ENCODE assay signal across 16 mouse cellular contexts in the genomic region with DNA sequence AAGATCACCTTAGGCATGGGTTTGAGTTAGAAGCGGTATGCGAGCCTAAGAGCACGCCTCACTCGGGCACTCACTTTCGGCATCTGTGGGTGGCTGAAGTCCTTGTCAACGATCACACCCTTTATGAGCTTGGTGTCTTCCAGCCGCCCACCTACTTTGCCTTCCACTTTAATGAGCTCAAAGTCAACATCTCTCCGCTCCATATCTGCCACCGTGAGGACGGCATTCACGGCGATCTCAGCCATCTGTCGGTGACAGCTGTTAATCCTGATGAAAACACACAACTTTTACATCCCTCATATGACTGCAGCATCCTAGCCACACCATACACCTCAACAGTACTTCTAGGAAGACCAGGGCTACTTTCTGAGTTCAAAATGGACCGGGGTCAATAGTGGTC. TPM values are rescaled to one million over a fixed set of nuclear protein-coding genes. Genes with fewer than 3 reads are reported as not detected.
"Had no signal": no experiment of that assay in that cellular context is flagged by ENCODE, and none has a peak within 500 bp of the region (broad histone marks: within the 10 kb centered on the region; RNA-seq: fewer than 3 reads in every experiment).

No protein-coding gene starts in this region.

- DNase-seq: lung, adult 18-20 months; lung, embryonic 14.5 days; lung, postnatal 10 days; lung, postnatal 4 days; thymus, adult 2 months; thymus, postnatal 25 days; thymus, postnatal 4 days had no signal

- H3K4me3 ChIP-seq: midbrain, embryonic 10.5 days; midbrain, embryonic 13.5 days; neural tube, embryonic 12.5 days; stomach, embryonic 15.5 days had no signal

- ATAC-seq: midbrain, embryonic 13.5 days; midbrain, embryonic 16.5 days had no signal

- H3K27ac ChIP-seq: liver, embryonic 14.5 days; midbrain, embryonic 10.5 days; midbrain, embryonic 13.5 days; neural tube, embryonic 12.5 days; stomach, embryonic 15.5 days; stomach, postnatal 0 days had no signal

RNA-seq across cellular contexts. Expression of a gene that starts 29.1 kb away (rescaled TPM):
- total RNA-seq: megakaryocyte-erythroid progenitor cell, adult 5-6 weeks; neutrophil, adult 5-6 weeks had no signal
